Mouse (Mus musculus) MEL (cell line): ENCODE results near the gene 9230102O04Rik. TPM values are rescaled to one million over a fixed set of nuclear protein-coding genes. Genes with fewer than 3 reads are reported as not detected.

Experiments
- DNase-seq: peaks from one replicate; pipeline ENCODE4 v3.0.0; 2011; ENCODE audit warnings: low read depth, low spot score
- H3K27ac ChIP-seq: 2 replicates; pipeline ENCODE4 v1.5.1; 2012; ENCODE audit warnings: low read depth, mild to moderate bottlenecking, control low read depth, low read length, moderate library complexity; ENCODE audit not compliant: control insufficient read depth
- H3K27me3 ChIP-seq, 2 experiments: fragments of 150-350 bp in 1 of 2; sonication (generic) in 1 of 2; 2 replicates each; pipeline ENCODE4 v1.6.1; 2012; ENCODE audit warnings: low read length in 2 of 2, mild to moderate bottlenecking in 2 of 2, improper control_type of control experiment in 1 of 2, moderate library complexity in 1 of 2; ENCODE audit not compliant: insufficient read depth in 2 of 2, control insufficient read depth in 1 of 2
- H3K36me3 ChIP-seq, 2 experiments: 2 replicates each; pipeline ENCODE4 v1.6.1; 2012 to 2014; ENCODE audit warnings: low read length in 2 of 2, improper control_type of control experiment in 1 of 2, inconsistent platforms in 1 of 2, mild to moderate bottlenecking in 1 of 2; ENCODE audit not compliant: insufficient read depth in 2 of 2, control insufficient read depth in 1 of 2
- H3K4me1 ChIP-seq, 2 experiments: fragments of 150-350 bp in 1 of 2; sonication (generic) in 1 of 2; 2 replicates each; pipeline ENCODE4 v1.6.1; 2012; ENCODE audit warnings: low read length in 2 of 2, improper control_type of control experiment in 1 of 2, mild to moderate bottlenecking in 1 of 2; ENCODE audit not compliant: insufficient read depth in 2 of 2, control insufficient read depth in 1 of 2
- H3K4me3 ChIP-seq, 2 experiments: fragments of 150-350 bp in 1 of 2; sonication (generic) in 1 of 2; 2 replicates each; pipeline ENCODE4 v1.5.1; 2012; ENCODE audit warnings: low read depth in 2 of 2, low read length in 2 of 2, mild to moderate bottlenecking in 2 of 2, moderate library complexity in 2 of 2, control low read depth in 1 of 2, improper control_type of control experiment in 1 of 2; ENCODE audit not compliant: control insufficient read depth in 1 of 2, insufficient read depth in 1 of 2
- H3K79me2 ChIP-seq: 2 replicates; pipeline ENCODE4 v1.6.1; 2012; ENCODE audit warnings: mild to moderate bottlenecking, low read length, moderate library complexity; ENCODE audit not compliant: control insufficient read depth, poor library complexity, insufficient read depth
- H3K9ac ChIP-seq: 2 replicates; pipeline ENCODE4 v1.6.1; 2012; ENCODE audit warnings: low read depth, mild to moderate bottlenecking, control low read depth, low read length, moderate library complexity; ENCODE audit not compliant: control insufficient read depth, poor library complexity, severe bottlenecking
- H3K9me3 ChIP-seq: fragments of 150-350 bp; sonication (generic); replicated peaks from 2 replicates; pipeline ENCODE4 v1.6.1; 2012; ENCODE audit warnings: mild to moderate bottlenecking, low read length, improper control_type of control experiment, moderate library complexity; ENCODE audit not compliant: insufficient read depth
- BHLHE40 ChIP-seq: IDR thresholded peaks from 2 replicates; pipeline ENCODE4 v1.6.1; 2012; ENCODE audit warnings: low read depth, mild to moderate bottlenecking, inconsistent platforms, low read length, improper control_type of control experiment, borderline replicate concordance
- CTCF ChIP-seq, 3 experiments: IDR thresholded peaks in 2 of 3; conservative IDR thresholded peaks in 1 of 3; 2 replicates each; pipeline ENCODE4 v1.5.1; 2011 to 2012; ENCODE audit warnings: low read length in 3 of 3, low read depth in 2 of 3, mild to moderate bottlenecking in 2 of 3, improper control_type of control experiment in 1 of 3, inconsistent platforms in 1 of 3, mixed read lengths in 1 of 3, moderate library complexity in 1 of 3; ENCODE audit not compliant: control insufficient read depth in 1 of 3, insufficient read depth in 1 of 3, poor library complexity in 1 of 3, severe bottlenecking in 1 of 3
- E2F4 ChIP-seq: IDR thresholded peaks from 2 replicates; pipeline ENCODE4 v1.6.1; 2011; ENCODE audit warnings: low read depth, low read length, improper control_type of control experiment, borderline replicate concordance
- ELF1 ChIP-seq: IDR thresholded peaks from 2 replicates; pipeline ENCODE4 v1.6.1; 2014; ENCODE audit warnings: low read depth, mild to moderate bottlenecking, inconsistent platforms, low read length, improper control_type of control experiment, moderate library complexity
- EP300 ChIP-seq, 2 experiments: IDR thresholded peaks; 2 replicates each; pipeline ENCODE4 v1.6.1; 2011; ENCODE audit warnings: improper control_type of control experiment in 2 of 2, low read length in 2 of 2, low read depth in 1 of 2, mild to moderate bottlenecking in 1 of 2
- GABPA ChIP-seq: IDR thresholded peaks from 2 replicates; pipeline ENCODE4 v1.6.1; 2012; ENCODE audit warnings: low read depth, mild to moderate bottlenecking, inconsistent platforms, low read length, improper control_type of control experiment, moderate library complexity
- GATA1 ChIP-seq: IDR thresholded peaks from 2 replicates; pipeline ENCODE4 v1.6.1; 2011; ENCODE audit warnings: low read depth, low read length, improper control_type of control experiment
- KAT2A ChIP-seq: conservative IDR thresholded peaks from 2 replicates; pipeline ENCODE4 v1.6.1; 2012; ENCODE audit warnings: low read depth, low read length, improper control_type of control experiment, inconsistent platforms
- MAZ ChIP-seq: IDR thresholded peaks from 2 replicates; pipeline ENCODE4 v1.6.1; 2012; ENCODE audit warnings: low read depth, mild to moderate bottlenecking, inconsistent platforms, low read length, improper control_type of control experiment
- MYB ChIP-seq: IDR thresholded peaks from 2 replicates; pipeline ENCODE4 v1.6.1; 2011; ENCODE audit warnings: mild to moderate bottlenecking, low read depth, low read length, improper control_type of control experiment
- NELFE ChIP-seq: IDR thresholded peaks from 2 replicates; pipeline ENCODE4 v1.6.1; 2011; ENCODE audit warnings: low read depth, low read length, improper control_type of control experiment
- NRF1 ChIP-seq: IDR thresholded peaks from 2 replicates; pipeline ENCODE4 v1.6.1; 2014; ENCODE audit warnings: low read depth, mild to moderate bottlenecking, inconsistent platforms, low read length, improper control_type of control experiment, moderate library complexity; ENCODE audit not compliant: poor library complexity, insufficient read depth, severe bottlenecking
- POLR2A ChIP-seq, 2 experiments: IDR thresholded peaks; 2 replicates each; pipeline ENCODE4 v1.6.1; 2011 to 2012; ENCODE audit warnings: low read length in 2 of 2, mild to moderate bottlenecking in 2 of 2, control low read depth in 1 of 2, improper control_type of control experiment in 1 of 2, low read depth in 1 of 2, moderate library complexity in 1 of 2; ENCODE audit not compliant: control insufficient read depth in 1 of 2, insufficient read depth in 1 of 2, poor library complexity in 1 of 2
- SMC3 ChIP-seq: IDR thresholded peaks from 2 replicates; pipeline ENCODE4 v1.6.1; 2011; ENCODE audit warnings: low read depth, low read length, improper control_type of control experiment
- TAL1 ChIP-seq: IDR thresholded peaks from 2 replicates; pipeline ENCODE4 v1.6.1; 2012; ENCODE audit warnings: mild to moderate bottlenecking, inconsistent platforms, low read length, moderate library complexity, mixed read lengths
- TBP ChIP-seq: IDR thresholded peaks from 2 replicates; pipeline ENCODE4 v1.8.0; 2011; ENCODE audit warnings: low read depth, low read length, improper control_type of control experiment
- TCF12 ChIP-seq: IDR thresholded peaks from 2 replicates; pipeline ENCODE4 v1.6.1; 2014; ENCODE audit warnings: low read depth, mild to moderate bottlenecking, inconsistent platforms, low read length, improper control_type of control experiment, moderate library complexity
- UBTF ChIP-seq: IDR thresholded peaks from 2 replicates; pipeline ENCODE4 v1.6.1; 2012; ENCODE audit warnings: low read depth, mild to moderate bottlenecking, inconsistent platforms, low read length, improper control_type of control experiment, moderate library complexity, borderline replicate concordance; ENCODE audit not compliant: insufficient read depth
- ZKSCAN1 ChIP-seq: IDR thresholded peaks from 2 replicates; pipeline ENCODE4 v1.6.1; 2012; ENCODE audit warnings: low read depth, mild to moderate bottlenecking, inconsistent platforms, low read length, improper control_type of control experiment, moderate library complexity
- ZNF384 ChIP-seq: IDR thresholded peaks from 2 replicates; pipeline ENCODE4 v1.6.1; 2012; ENCODE audit warnings: low read depth, mild to moderate bottlenecking, inconsistent platforms, low read length, improper control_type of control experiment
- polyA plus RNA-seq, 2 experiments: library from polyadenylated mRNA; stranded (reverse) in 1 of 2; unstranded in 1 of 2; fragments of >175 nt in 1 of 2; fragments of >200 nt in 1 of 2; gene quantifications; 2 replicates each; pipeline versions ENCODE4 v1.2.1 to v1.2.4; 2012; ENCODE audit warnings: low replicate concordance in 2 of 2, low read depth in 1 of 2; ENCODE audit not compliant: insufficient read length in 2 of 2, insufficient read depth in 1 of 2, missing spikeins in 1 of 2
- total RNA-seq: library from RNA; depleted of rRNA; stranded (reverse); fragments of 300-350 nt; gene quantifications from 2 replicates; pipeline ENCODE4 v1.2.3, GENCODE M21; 2012

9230102O04Rik gene
- total and polyA plus RNA-seq, 3 experiments: 0.50 to 2.4 TPM; not detected in 1

- no peaks in the 10 kb centered on the region for H3K79me2 ChIP-seq
- no peak overlapping the region for H3K9ac ChIP-seq
- no peaks in the 10 kb centered on the region for H3K4me1 ChIP-seq
- H3K36me3 ChIP-seq: no peaks in the 10 kb centered on the region
- H3K4me3 ChIP-seq: no peak overlapping the region
- no peak for TF ChIP-seq BHLHE40
- TF ChIP-seq POLR2A (IDR thresholded peaks at IDR 0.05; ENCODE audit: control insufficient read depth in 1 of 2, insufficient read depth in 1 of 2, low read depth in 1 of 2, low read length in 2 of 2, poor library complexity in 1 of 2): no peak
- TF ChIP-seq TCF12: no peak
- no peak for TF ChIP-seq GABPA
- TF ChIP-seq TBP: no peak
- TF ChIP-seq TAL1: no peak
- no peak for TF ChIP-seq CTCF (IDR thresholded peaks at IDR 0.05 in 2 of 3, conservative IDR thresholded peaks at IDR 0.05 in 1 of 3; ENCODE audit: control insufficient read depth in 1 of 3, insufficient read depth in 1 of 3, low read depth in 2 of 3, low read length in 3 of 3, poor library complexity in 1 of 3, severe bottlenecking in 1 of 3)
- TF ChIP-seq GATA1: no peak
- TF ChIP-seq SMC3: no peak
- no peak for TF ChIP-seq EP300 (IDR thresholded peaks at IDR 0.05; ENCODE audit: low read depth in 1 of 2, low read length in 2 of 2)
- no peak for TF ChIP-seq E2F4
- TF ChIP-seq MAZ: no peak
- no peak for TF ChIP-seq NELFE
- TF ChIP-seq ZKSCAN1: no peak
- TF ChIP-seq KAT2A: no peak
- TF ChIP-seq ZNF384: no peak
- TF ChIP-seq UBTF: no peak
- no peak for TF ChIP-seq ELF1
- TF ChIP-seq, all 39 proteins: peak for 0
- Histone ChIP-seq H3K27me3 (no peaks in the 10 kb centered on the region; a peak in 1 of 4 replicates), H3K27ac (no peak overlapping the region), H3K9me3 (no peaks in the 10 kb centered on the region)
- DNase-seq: no peak
These were observed 28.6 kb downstream of the 9230102O04Rik start for GRCm38 (mm10) chr2:9860698-9861097.

GRCm38 (mm10) chr2:9855861-9856260 is 33.5 kb downstream of the 9230102O04Rik start:
- H3K36me3 ChIP-seq: no peaks in the 10 kb centered on the region
- no peak for TF ChIP-seq MYB
- TF ChIP-seq EP300 (IDR thresholded peaks at IDR 0.05; ENCODE audit: low read depth in 1 of 2, low read length in 2 of 2): no peak
- no peak for TF ChIP-seq NRF1
- H3K4me3 ChIP-seq: no peak overlapping the region
- no peak overlapping the region for H3K27ac ChIP-seq
- H3K9ac ChIP-seq: no peak overlapping the region
- no peaks in the 10 kb centered on the region for H3K79me2 ChIP-seq
- no peaks in the 10 kb centered on the region for H3K4me1 ChIP-seq
- DNase-seq: no peak
- no peaks in the 10 kb centered on the region; a peak in 1 of 4 replicates for H3K27me3 ChIP-seq
- H3K9me3 ChIP-seq: no peaks in the 10 kb centered on the region
